Mouse (Mus musculus) heart, postnatal 0 days (tissue): Measurements from ENCODE around the gene Cd55. TPM values are rescaled to one million over a fixed set of nuclear protein-coding genes. Genes with fewer than 3 reads are reported as not detected.

ENCODE experiments used
- ATAC-seq: fragments of 200-750 bp; cut with Nextera tagmentation; 2 replicates; pipeline ENCODE4 v1.8.0; 2017; ENCODE audit warnings: low read depth, moderate number of reproducible peaks, moderate library complexity; ENCODE audit not compliant: insufficient read depth
- DNase-seq: peaks from one replicate; pipeline ENCODE4 v3.0.0-alpha.2; 2016; ENCODE audit warnings: low spot score
- H3K27ac ChIP-seq: fragments of 300-500 bp; sonication (generic); 2 replicates; pipeline ENCODE4 v1.5.1; 2014; ENCODE audit warnings: low read depth, mild to moderate bottlenecking
- H3K27me3 ChIP-seq: fragments of 300-500 bp; sonication (generic); 2 replicates; pipeline ENCODE4 v1.6.1; 2014; ENCODE audit warnings: low read length, mixed read lengths; ENCODE audit not compliant: control insufficient read depth, insufficient read depth
- H3K36me3 ChIP-seq: fragments of 300-500 bp; sonication (generic); replicated peaks from 2 replicates; pipeline ENCODE4 v1.6.1; 2014; ENCODE audit warnings: low read length, mixed read lengths; ENCODE audit not compliant: control insufficient read depth, insufficient read depth
- H3K4me1 ChIP-seq: fragments of 300-500 bp; sonication (generic); 2 replicates; pipeline ENCODE4 v1.6.1; 2014; ENCODE audit warnings: antibody characterized with exemption; ENCODE audit not compliant: control insufficient read depth, insufficient read depth
- H3K4me2 ChIP-seq: fragments of 300-500 bp; sonication (generic); 2 replicates; pipeline ENCODE4 v1.6.1; 2014; ENCODE audit warnings: low read depth, mild to moderate bottlenecking, low read length, moderate library complexity
- H3K4me3 ChIP-seq: fragments of 300-500 bp; sonication (generic); 2 replicates; pipeline ENCODE4 v1.5.1; 2014; ENCODE audit warnings: low read depth, low read length
- H3K9ac ChIP-seq: fragments of 300-500 bp; sonication (generic); replicated peaks from 2 replicates; pipeline ENCODE4 v1.6.1; 2014; ENCODE audit warnings: low read depth, low read length, mixed read lengths
- H3K9me3 ChIP-seq: fragments of 300-500 bp; sonication (generic); replicated peaks from 2 replicates; pipeline ENCODE4 v1.6.1; 2016; ENCODE audit warnings: low read length; ENCODE audit not compliant: control insufficient read depth
- CTCF ChIP-seq: IDR thresholded peaks from 2 replicates; pipeline ENCODE4 v1.5.1; 2016; ENCODE audit warnings: antibody characterized with exemption, control low read depth, low read depth
- EP300 ChIP-seq: IDR thresholded peaks from 2 replicates; pipeline ENCODE4 v1.6.1; 2016; ENCODE audit warnings: antibody characterized with exemption, low read depth
- WGBS: fragments of 180-500 bp; shearing (Covaris S2); extraction: QIAGEN DNeasy Blood & Tissue Kit; methylation state at CpG from one replicate; pipeline ENCODE4 v1.1.7; 2014; 5-methylcytosine and 5-hydroxymethylcytosine counted together
- polyA plus RNA-seq: library from polyadenylated mRNA; unstranded; fragments of >200 nt; fragmentation: Nextera tagmentation; extraction: Ambion mirVana; gene quantifications from 2 replicates; pipeline ENCODE4 v1.2.1, GENCODE M21; 2015
- total RNA-seq: library from RNA; depleted of rRNA; stranded (reverse); fragments of >200 nt; gene quantifications from 2 replicates; pipeline ENCODE4 v1.2.3, GENCODE M21; 2014; ENCODE audit warnings: low replicate concordance

Gene Cd55
- total and polyA plus RNA-seq, 2 experiments from 2014 or later = 9.0 to 13.9 TPM

DNA sequence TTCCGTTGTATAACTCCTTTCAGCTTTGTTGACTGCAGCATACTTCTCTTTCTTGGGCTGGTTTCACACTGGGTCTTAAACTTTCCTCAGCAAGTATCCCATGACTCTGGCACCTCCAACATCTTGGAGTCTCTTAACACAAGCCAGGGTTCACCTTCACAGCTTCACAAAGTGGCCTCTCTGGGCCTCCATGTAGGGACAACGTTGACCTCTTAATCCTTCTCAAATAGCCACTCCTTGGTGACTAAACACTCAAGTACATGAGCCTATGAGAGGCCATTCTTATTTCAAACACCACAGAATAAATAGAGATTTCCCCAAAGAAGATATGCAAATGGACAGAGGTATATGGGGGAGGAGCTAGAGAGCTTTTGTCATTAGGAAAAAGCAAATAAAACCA lies 37.4 kb upstream of the Cd55 start:
- 81% methylated on average over 2 of the region's 2 CpGs for WGBS
- no peak overlapping the region for H3K4me3 ChIP-seq
- TF ChIP-seq CTCF (no peak), EP300 (no peak)
- no peak for DNase-seq
- ATAC-seq = no peak
- no peaks in the 10 kb centered on the region for H3K36me3 ChIP-seq
- no peaks in the 10 kb centered on the region for H3K9me3 ChIP-seq
- no peaks in the 10 kb centered on the region for H3K4me1 ChIP-seq
- no peak overlapping the region for H3K27ac ChIP-seq
- no peaks in the 10 kb centered on the region for H3K27me3 ChIP-seq
- H3K4me2 ChIP-seq = no peak overlapping the region
- H3K9ac ChIP-seq = no peak overlapping the region

- TF ChIP-seq EP300 (no peak), CTCF (no peak)
- DNase-seq = no peak
- H3K27ac ChIP-seq = no peak overlapping the region
These were observed 35.8 kb upstream of the Cd55 start for GRCm38 (mm10) chr1:130498331-130498730.

DNA sequence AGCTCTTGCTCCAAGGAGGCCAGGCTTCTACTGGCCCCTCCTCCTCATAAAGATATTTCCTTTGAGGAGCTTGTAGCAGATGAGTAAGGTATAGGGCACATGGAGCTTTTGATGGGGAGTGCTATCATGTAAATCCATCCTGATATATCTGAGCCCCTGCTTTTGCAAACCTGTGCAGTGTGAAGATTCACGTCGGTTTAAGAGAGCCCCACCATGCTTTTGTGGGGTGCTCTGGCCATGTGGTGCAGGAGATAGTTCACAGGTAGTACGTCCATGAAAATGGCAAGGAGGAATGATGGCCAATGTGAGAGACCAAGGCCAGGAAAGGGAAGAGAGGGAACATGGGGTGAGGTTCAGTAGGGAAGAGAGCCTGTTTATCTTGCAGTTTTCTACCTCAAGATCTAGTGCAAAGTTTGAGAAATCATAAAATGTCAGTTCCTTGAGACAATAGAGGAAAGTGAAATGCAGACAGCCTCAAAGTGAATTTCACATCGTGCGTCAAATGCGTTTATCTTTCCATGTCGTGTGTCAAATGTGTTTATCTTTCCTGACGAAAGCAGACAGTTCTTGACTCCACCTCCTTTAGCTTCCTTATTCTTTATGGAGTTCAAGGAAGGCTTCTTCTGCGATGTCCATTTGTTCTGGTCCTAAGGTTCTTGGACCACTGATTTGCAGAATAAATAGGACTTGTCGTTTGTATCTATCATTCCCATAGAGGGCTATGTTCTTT lies 24.4 kb upstream of the Cd55 start:
- H3K9me3 ChIP-seq = no peaks in the 10 kb centered on the region
- H3K9ac ChIP-seq = no peak overlapping the region
- no peak overlapping the region for H3K27ac ChIP-seq
- H3K27me3 ChIP-seq = no peaks in the 10 kb centered on the region
- no peak for TF ChIP-seq EP300
- no peak for TF ChIP-seq CTCF
- H3K4me2 ChIP-seq = no peak overlapping the region
- H3K36me3 ChIP-seq = no peaks in the 10 kb centered on the region
- WGBS = 61% methylated on average over 10 of the region's 10 CpGs
- H3K4me1 ChIP-seq = no peaks in the 10 kb centered on the region
- ATAC-seq = no peak
- no peak for DNase-seq
- H3K4me3 ChIP-seq = no peak overlapping the region

More at GRCm38 (mm10) chr1:130498331-130498730, 35.8 kb upstream of the Cd55 start:
- Histone ChIP-seq H3K27me3 (no peaks in the 10 kb centered on the region), H3K4me1 (no peaks in the 10 kb centered on the region), H3K9ac (no peak overlapping the region), H3K36me3 (no peaks in the 10 kb centered on the region), H3K4me2 (no peak overlapping the region), H3K4me3 (no peak overlapping the region), H3K9me3 (no peaks in the 10 kb centered on the region)
- no peak for ATAC-seq

DNA sequence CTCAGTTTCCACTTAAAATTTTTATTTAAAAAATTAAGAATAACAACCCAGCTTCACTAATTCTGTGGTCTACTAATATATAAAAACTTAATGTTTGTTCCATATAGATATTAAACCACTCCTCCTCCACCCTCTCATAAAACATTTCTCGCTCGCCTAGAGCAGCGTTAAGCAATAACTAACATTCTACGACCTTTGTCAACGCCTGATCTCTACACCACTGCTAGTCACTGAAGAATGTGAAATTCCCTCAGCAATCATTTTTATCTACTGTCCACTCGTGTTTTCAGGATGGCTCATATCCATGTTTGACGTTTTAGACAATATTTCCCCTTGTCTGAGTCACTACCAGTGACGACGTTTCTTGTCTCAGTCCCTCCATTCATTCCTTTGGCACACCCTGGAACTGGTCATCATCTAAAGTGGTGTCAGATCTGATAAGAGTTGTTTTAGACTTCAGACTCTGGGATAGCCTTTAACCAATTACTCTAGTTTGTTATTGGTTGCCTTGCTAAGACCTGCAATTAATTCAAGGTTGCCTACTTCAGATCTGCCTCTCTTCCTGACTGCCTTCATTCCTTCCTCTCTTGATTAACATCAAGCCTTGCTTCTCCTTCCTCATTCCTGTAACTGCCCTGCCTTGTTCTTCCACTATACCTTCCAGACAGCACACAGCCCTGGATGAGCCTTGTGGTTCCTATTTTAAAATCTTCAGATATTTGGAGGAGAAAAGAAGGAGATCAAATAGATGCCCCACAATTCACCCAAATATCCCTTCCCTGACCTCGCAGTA lies 23.5 kb upstream of the Cd55 start:
- H3K4me1 ChIP-seq = no peaks in the 10 kb centered on the region
- no peak for DNase-seq
- H3K27ac ChIP-seq = no peak overlapping the region
- no peak overlapping the region for H3K9ac ChIP-seq
- TF ChIP-seq EP300 (no peak), CTCF (no peak)
- WGBS = 51% methylated on average over 10 of the region's 10 CpGs
- H3K9me3 ChIP-seq = no peaks in the 10 kb centered on the region
- no peak for ATAC-seq
- H3K36me3 ChIP-seq = no peaks in the 10 kb centered on the region
- no peak overlapping the region for H3K4me3 ChIP-seq
- H3K4me2 ChIP-seq = no peak overlapping the region
- H3K27me3 ChIP-seq = no peaks in the 10 kb centered on the region

DNA sequence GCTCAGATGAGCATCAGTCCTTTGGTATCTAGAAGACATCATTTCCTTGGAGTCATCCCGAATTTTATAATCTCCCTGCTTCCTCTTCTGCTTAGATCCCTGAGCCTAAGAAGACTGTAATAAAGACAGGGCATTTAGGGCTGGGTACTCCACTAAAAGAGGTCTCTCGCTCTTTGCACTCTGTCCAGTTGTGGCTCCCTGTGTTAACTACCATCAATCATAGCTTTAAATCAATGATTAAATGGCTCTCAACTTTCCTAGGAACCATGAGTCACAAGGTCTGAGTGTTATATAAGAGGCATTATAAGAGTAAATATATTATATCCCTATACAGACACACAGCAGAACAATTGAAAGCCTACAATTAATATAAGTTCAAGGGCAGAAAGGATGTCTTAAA lies 22.8 kb upstream of the Cd55 start:
- Histone ChIP-seq H3K4me3 (no peak overlapping the region), H3K4me2 (no peak overlapping the region), H3K27ac (no peak overlapping the region), H3K9ac (no peak overlapping the region), H3K9me3 (no peaks in the 10 kb centered on the region), H3K27me3 (no peaks in the 10 kb centered on the region), H3K4me1 (no peaks in the 10 kb centered on the region), H3K36me3 (no peaks in the 10 kb centered on the region)
- ATAC-seq (no peak), DNase-seq (no peak)
- WGBS = 66% methylated on average over 2 of the region's 2 CpGs
- TF ChIP-seq CTCF = no peak
- no peak for TF ChIP-seq EP300
